Mouse (Mus musculus) brain, embryonic 18.5 days (tissue): ENCODE data around the gene Gckr.

Experiments
- DNase-seq: peaks from one replicate; pipeline ENCODE4 v3.0.0-alpha.2; 2012; ENCODE audit warnings: low read depth, low spot score

Gene Gckr

DNA sequence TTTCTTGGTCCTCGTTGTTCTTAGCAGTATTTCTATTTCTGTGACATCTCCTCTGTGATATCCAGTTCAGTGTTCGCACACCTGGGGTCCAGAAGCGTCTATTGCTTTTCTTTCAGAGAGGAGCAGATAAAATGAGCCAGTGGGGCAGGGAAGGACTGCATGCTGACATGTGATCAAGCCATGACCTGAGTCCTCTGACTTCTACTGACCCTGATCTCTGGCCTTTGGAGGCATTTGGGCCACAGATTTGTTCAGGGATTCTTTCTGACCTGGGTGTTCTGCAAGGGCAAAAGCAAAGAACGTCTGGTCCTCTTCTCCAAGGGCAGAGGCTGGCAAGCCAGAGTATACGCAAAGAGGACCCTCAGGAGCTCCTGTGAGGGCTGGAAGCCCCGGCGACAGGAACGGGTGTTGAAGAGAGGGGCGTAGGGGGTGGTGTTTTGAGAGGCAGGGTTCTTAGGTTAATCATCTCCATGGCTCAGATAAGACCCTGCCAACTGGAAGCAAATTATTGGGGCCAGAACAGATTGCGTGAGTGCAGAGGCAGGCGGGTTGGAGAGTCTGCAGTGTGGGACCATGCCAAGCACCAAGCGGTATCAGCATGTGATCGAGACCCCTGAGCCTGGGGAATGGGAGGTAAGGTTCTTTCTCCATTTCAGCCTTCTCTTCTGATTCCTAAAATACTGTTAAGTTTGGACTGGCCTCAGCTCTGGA is at the start of gene Gckr:
TSS of gene Gckr (plus strand) at position 397 of the 711 bp plus-strand sequence.
- DNase-seq: no peak

DNA sequence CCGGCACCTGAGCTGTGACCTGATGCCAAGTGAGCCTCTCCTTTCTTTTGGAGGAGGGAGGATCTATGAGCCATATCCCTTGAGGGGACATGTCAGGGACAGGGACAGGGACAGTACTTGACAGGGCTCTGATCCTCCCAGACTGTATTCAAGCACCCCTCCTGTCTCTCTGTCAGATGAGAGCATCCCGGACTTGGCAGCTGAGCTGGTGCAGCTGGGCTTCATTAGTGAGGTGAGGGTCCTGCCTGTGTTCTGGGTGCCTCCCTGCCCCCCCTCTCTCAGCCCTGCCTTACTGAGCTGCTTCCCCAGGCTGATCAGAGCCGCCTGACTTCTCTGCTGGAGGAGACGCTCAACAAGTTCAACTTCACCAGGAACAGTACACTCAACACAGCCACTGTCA is 46.5 kb upstream of the Gckr start:
- no peak for DNase-seq

DNA sequence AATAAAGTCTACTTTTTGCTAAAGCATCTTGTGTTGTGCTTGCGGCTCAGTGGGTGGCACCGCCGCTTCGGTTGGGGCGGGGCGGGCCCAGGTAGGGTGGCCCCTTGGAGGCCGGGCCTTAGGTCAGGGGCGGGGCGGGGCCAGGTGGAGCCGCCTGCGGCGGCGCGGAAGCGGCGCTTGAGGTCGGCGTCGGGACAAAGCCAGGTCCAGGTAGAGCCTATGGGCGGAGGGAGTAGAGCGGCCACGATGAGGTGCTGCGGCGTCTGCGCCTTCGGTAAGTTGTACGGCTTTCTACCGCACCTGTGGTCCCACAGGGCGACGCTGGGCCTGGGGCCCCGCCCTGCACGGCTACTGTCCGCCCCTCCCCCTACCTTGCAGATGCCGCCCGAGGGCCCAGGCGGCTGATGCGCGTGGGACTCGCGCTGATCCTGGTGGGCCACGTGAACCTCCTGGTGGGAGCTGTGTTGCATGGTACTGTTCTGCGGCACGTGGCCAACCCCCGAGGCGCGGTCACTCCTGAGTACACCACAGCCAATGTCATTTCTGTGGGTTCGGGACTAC is 45.6 kb upstream of the Gckr start, which contains the start of gene Krtcap3:
TSS of gene Krtcap3 (plus strand) at position 151 of the 561 bp plus-strand sequence.
- no peak for DNase-seq

DNA sequence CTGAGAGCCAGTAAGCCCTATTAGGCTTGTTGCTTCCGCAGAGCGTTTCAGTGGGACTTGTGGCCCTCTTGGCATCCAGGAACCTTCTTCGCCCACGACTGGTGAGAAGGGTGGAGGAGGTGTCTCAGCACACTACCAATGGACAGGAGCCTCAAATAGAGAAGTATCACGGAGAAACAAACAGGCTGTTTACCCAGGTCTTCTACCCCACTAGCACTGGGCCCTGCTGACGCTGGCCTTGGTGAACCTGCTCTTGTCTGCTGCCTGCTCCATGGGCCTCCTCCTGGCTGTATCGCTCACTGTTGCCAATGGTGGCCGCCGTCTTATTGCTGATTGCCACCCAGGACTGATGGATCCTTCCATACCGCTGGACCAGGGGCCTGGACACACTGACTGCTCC is 45.1 kb upstream of the Gckr start:
- no peak for DNase-seq

DNA sequence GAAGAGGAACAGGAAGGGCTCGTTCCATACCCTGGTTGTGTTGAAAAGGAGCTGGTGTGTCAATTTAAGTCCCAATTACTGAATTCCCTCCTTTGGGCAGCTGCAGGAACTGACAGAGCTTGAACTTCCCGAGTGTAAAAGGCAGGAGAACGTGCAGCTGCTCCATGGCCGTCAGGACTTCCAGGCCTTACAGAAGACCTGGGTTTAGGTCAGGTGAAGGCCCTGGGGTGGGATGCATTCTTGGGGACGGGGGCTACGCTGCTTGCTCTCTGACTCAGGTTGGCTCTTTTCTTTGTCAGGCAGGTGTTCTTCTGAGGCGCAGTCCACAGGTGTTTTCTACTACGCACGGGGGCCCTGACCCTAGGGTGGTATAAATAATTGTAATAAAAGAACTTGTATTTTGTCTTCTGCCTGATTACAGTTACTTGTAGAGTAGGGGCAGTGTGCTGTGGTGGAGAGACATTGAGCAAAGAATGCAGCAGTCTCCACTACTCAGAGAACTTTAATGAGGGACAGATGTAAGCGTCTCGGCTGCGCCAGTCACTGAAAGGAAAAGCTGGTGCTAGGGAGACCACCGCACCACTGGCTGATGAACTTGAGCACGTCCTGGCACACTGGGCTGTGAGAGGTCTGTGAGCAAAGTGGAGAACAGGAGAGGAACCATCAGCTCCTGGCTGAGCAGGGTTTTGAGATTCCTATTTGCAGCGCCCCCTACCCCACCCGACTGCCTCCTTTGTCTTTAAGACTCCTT is 44.3 kb upstream of the Gckr start:
- no peak for DNase-seq

DNA sequence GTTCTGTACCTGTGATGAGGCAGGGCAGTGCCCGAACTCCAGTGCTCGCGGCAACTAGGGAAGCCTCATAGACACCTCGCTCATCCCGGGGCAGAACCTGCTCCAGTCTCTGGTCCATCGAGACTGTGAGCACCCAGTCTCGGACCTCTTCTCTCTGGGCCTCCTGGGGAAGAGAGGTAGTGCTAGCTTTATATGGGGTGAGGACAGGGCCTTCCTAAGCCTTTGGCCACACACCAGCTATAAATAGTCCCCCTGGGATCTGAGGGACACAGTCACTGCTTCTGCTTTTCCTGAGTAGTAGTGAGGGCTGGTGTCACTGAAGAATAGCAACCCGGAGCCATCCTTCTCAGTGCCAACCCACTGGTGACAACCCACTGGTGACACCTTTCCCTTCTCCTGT is 43.4 kb upstream of the Gckr start:
- DNase-seq: no peak

DNA sequence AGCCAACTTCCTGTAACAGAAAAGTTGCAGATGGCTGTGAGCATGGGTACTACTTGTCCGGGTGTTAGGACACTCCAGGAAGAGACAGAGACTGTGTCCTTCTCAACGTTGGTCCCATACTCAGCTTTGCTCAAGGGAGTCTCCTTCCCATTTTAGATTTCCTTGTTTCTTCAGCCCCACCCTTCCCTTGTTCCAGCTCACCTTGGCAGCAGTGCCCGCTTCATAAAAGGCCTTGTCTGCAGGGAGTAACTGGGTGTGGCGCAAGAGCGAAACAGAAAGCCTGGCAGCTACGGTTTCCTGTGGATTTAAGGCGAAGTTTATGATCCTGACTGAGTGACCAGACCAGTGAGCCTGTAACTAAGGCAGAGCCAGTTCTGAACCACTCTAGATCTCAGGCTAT is 42.8 kb upstream of the Gckr start:
- no peak for DNase-seq

DNA sequence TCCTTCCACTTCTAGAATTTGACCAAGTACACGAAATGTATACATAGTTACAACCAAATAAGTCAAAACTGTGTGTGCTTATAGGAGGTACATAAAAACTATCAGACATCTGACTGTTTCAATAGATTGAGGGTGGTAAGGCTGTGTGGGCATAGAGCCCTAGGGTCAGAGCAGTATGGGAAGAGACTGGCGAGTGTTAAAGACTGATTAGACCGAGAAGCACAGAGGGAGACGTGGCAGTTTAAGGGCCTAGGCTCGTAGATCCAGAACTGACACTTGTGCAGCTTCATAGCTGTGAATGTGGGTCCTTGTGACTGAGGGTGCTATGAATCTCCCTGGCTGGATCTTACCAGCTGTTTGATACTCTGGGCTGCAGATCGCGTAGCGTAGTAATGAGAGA is 42.3 kb upstream of the Gckr start:
- no peak for DNase-seq

DNA sequence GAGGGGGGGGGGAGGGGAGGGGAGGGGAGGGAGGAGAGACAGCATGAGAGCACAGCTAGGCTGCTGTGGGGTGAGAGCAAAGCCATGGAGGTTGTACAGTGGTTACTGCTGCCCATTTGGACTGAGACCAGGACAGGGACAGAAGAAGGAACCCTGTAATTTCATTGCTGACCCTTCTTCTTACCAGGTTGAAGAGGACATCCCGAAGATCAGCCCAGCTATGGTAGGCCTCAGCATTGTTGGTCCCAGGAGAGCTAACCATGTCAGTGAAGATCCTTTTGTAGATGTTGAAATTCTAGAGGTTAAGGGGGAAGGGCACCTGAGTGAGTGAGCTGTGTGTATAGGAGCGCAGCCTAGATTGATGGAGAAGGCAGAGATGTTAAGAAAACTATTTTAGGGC is 41.9 kb upstream of the Gckr start:
- DNase-seq: no peak

DNA sequence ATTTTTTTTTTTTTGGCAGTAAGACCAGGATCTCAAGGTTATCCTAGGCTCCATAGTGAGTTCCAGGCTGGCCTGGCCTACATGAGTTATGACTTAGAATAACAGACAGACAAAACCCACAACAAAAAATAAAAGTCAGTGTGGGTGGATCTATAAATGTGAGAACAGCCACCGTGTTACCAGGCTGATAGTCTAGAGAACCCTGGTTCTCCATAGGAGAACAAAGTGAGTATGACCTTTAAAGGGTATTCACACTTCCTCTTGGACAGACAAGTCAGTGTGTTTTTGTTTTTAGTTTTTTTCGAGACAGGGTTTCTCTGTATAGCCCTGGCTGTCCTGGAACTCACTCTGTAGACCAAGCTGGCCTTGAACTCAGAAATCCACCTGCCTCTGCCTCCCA is 41.3 kb upstream of the Gckr start:
- no peak for DNase-seq

DNA sequence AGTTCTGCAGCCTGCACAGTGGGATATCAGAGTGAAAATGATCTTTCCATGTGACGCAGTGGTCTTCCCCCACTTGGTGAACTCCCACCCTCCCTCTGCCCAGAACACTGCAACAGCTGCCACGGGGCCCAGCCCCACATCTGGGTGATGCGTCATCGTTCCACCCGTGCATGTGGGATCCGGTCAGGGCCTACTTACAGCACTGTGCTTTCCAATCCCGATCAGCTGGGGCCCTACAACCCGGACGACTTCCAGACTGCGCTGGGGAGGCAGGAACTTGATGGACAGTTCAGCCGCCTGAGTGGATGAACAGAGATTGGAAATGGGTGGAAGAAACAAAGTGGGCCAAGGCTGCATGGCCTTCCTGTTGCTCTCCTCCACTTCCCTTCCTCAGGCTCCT is 39.6 kb upstream of the Gckr start:
- no peak for DNase-seq

DNA sequence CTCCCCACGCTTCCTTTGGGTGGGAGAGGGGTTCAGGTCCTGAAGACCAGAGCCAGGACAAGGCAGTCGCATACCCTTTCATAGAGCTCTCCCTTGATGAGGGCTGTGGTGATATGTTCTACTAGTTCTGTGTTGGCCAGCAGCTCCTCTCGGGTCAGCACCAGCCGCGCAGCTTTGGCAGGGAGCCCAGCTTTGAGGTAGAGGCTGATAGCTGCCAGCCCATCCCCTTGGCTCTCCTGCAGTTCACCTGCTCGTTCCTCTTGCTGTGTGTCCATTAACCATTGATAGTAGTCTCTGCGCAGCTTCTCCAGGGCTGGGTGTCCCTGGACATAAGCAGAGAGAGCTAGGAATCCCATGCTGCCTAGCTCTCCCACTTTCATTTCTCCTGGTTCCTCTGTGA is 31.1 kb upstream of the Gckr start:
- no peak for DNase-seq

DNA sequence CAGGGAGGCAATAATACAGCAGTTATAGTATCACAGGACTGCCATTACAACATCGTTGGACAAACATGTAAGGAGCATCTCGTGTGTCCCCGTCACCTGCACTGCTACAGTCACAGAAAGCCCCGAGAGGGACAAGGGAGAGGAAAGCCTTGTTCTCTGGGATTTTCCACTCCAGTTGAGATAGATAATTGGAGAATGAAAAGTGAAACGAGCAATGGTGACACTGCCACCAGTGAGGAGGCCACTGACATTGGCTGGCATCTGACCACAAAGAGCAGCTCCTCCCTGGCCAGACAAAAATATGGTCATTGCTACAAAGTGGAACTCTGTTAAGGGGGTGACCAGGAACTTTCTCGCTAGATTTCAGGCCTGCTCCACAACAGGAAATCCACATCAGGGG is 29.6 kb upstream of the Gckr start:
- DNase-seq: no peak

DNA sequence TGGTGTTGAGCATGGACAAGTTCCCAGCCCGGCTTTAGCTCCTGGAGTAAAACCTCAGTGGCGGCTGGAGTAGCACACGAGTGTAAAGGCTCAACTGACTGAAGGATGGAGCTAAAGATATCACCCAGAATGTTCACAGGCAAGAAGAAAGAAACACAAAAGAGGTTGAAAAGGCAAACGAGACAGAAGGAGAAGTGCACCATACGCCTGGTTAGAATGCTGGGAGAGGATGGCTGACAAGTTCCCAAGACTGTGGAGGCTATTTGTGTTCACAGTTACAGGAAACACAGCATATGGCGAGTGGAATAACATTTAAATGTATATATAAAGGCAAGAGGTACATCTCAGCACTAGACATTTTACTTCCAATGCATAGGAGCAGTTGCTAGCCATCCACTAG is 24.2 kb upstream of the Gckr start:
- DNase-seq: no peak

DNA sequence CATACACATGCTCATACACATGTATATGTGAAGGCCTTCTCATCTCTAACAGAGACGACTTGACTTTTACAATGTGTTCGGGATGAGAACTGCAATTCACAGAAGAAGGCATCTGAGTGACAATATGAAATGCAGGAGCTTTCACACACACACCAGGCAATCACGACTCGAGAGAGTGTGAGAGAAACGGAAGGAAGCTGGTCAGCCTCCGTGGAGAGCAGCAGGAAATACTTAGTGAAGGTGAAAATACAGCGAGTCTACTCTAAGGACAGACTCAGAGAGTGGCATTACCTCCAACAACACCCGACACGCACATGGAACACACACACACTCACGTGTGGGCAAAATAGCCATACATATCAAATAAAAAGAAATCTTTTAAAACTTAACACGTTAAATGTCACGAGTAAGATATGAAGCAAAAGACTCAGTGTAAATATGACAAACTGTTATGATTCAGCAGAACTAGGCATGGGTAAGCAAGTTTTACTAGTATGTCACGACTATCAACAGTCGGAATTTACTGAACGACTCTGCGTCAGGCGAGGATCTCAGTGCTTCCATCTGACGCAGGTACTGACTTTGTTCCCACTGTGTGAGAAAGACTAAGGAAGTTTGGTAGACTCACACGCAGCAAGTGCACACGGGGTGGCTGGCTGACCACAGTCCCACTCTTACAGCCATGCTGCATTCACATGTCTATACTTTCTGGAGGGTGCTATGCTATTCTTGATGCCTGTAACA is 17.8 kb upstream of the Gckr start:
- no peak for DNase-seq

DNA sequence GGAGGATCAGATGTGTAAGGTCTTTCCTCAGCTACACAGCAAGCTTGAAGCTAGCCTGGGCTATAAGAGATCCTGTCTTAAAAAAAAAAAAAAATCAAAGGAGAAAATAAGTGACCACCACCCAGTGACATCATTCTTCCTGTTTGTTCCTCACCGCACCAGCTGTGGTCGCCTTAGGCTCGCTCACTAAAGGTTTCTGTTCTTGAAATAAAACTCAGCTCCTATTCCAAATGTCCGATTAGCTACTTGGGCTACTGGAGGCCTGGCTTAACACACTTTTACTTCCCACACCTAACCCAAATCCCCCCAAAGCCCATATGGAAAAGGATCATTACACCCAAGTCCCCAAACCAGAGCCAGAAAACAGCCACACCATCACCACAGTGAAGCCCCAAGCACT is 9.0 kb upstream of the Gckr start:
- DNase-seq: no peak

DNA sequence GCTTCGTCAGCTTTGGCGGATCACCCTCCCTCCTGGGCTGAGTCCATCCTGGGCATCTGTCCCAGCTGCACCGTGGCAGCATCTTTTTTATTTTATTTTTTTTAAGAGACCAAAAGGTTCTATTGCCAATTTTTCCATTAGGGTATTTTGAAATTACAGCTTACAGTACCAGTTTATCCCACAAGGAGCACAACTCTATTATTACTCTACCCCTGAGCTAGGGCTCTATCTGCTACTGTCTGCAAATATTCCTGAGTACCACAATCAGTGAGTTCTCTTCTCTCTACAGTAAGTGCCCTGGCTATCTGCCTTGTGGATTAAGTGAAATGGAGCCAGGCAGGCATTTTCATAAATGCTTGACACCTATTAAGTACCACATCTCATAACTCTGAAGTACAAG is 8.6 kb upstream of the Gckr start:
- no peak for DNase-seq

DNA sequence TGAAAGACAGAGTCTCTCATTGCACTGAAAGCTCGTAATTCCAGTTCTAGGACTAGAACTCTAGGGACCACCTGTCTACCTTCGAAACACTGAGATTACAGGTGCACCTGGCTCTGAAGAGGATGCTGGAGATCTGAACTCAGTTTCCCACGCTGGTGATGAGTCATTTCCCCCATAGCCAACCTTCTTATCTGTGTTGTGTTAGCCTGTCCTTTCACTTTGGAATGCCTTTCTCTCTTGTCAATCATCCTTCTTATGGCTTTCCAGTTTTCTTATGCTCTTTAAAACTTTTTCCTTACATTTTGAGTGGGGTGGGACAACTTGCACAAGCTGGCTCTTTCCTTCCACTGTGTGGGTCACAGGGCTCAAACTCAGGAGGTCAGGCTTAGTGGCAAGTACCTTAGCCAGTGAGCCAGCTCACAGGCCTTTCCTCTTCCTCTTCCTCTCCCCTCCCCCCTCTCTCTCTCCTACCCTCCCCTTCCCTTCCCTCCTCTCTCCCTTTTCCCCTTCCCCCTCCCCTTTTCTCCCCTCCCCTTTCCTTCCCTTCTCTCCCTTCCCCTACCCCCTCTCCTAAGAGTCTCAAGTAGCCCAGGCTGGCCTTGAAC is 7.5 kb upstream of the Gckr start:
- no peak for DNase-seq

DNA sequence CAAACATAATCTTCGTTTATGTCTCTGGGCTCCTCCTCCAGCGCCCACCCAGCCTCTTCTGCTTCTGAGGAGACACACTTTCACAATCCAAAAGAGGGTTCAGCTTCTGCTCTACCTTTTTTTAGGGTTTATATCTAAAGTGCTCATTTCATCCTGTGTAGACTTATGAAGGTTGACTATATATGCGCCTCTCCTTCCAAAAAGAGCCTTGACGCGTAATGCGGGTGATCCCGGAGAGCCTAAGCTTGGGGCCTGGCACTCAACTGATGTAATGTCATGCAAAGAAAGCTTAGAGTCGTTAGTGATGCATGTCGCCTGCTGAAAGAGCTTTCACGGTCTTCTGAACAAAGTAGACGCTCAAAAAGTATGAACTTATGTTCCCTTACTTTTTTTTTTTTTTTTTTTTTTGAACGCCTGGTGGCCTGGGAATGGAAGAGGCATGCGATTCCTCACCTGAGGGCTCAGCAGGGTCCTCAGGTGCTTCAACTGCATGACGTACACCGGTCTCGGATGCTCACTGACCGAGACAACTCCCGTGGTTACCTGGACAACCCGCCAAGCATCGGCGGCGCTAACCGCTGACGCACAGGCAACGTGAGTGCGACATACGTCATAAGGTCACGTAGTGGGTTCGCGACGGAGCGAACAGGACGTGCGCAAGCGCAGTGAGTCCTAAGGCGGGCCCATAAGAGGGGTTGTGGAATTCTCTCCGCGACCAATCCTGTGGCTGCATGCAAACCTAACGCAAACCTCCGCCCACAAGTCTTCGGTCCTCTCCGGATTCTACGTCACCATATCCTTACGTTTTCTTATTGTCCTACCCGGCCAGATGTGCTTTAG is 6.5 kb upstream of the Gckr start, which contains the start of gene Ift172:
TSS of gene Ift172 (minus strand) at position 596 of the 840 bp plus-strand sequence.
- peak; percentile 96 for DNase-seq

DNA sequence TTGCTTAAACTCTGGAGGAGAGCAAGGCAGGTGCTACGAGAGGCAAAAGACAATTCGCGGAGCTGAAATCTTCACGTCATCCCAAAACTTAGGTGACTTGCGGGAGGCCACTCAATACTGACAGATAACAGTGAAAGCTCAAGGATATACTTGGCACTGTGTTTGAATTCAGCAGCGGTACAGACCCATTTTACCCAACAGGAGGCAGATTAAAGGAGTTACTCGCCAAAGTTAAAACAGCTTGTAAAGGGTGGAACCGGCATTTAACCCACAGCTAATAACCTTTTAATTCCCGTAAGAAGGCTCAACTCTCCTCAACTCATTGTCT is 5.9 kb upstream of the Gckr start:
- no peak for DNase-seq

DNA sequence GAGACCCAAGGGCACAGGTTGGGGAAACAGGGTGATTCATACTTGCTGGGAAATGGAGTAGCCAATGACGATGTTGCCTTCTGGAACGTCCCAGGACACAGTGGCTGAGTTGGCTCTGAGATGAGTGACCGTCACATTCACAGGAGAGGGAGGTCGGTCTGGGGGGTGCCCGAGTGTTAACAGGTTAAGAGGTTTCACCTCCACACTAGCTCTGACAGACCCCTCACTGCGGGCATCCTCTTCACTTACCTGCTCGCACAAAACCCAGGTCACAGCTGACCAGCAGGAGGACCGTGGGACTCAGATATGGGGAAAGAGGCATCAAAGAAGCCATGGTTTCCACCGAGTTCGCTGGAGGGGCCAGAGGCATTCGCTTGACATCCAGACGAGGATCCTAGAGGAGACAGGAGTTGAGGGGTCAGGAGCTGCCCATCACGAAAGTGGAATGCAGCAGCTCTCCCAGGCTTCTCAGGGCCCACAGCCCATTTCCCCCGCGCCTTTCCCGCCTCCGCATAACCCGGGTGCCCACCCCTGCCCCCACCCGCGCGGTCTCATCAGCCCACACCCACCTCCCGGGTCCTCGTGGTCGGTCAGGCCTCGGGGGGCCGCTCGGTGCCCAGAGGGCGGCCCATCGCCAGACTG is 2.2 kb upstream of the Gckr start:
- no peak for DNase-seq
